Mouse (Mus musculus) brain, embryonic 18.5 days (tissue): ENCODE measurements at regions not wholly inside any gene's neighbourhood (a gene's known extent, or its start where the extent isn't known, plus 50 kb on each side); places are given as distances from the start of the nearest gene placed in this dataset.

Source experiments
- DNase-seq: peaks from one replicate; pipeline ENCODE4 v3.0.0-alpha.2; 2012; ENCODE audit warnings: low read depth, low spot score

DNA sequence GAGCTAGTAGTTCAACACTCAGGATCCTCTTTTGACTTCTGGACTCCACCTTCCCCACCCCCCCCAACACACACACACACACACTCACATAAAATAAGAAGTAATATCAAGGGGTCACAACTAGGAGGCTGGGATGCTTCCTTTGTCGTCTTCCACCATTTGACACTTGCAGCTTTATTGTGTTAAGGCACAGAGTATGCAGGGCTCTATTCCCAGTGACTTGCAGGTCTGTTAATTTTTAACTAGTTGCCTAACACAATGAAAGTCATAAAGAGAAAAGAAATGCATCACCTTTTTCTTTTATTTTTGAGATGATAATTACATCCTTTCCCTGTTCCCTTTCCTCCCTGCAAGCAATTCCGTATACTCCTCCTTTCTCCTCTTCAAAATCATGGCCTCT is 66.9 kb upstream of the Adgra3 start:
- DNase-seq = no peak

DNA sequence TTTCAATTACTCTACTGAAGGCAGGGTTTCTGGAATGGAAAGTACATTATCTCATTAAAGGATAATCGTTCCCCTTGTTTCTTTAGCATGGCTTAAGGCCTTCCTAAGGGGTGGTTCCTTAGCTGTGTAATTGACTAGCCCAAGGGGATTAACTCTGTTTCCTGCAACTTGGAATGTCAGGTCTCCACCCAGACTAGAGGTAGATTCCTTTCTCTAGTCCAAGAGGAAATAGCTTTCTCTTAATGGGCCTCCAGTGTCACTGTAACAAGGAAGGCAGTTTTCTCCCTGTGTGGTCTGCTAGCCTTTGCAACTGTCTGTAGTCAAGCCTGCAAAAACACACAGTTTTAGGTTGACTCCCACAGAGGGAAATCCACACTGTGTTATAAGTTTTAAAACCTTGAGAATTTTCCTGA is 64.0 kb upstream of the Adgra3 start:
- no peak for DNase-seq

DNA sequence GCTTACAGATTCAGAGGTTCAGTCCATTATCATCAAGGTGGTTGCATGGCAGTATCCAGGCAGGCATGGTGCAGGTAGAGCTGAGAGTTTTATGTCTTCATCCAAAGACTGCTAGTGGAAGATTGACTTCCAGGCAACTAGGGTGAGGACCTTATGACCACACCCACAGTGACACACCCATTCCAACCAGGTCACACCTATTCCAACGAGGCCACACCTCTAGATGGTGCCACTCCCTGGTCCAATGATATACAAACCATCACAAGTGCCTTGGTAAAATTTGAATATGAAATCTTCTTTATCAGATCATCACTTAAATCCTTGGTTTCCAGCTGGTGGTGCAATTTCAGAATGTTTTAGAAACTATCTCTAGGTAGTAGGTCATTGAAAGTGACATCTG is 61.1 kb upstream of the Adgra3 start:
- no peak for DNase-seq
